Mouse (Mus musculus): ENCODE data around the gene Cgnl1.
A peak's percentile ranks its signal among the peaks of the same experiment; 100 is the strongest.

Gene Cgnl1

GRCm38 (mm10) chr9:71766306-71766705 lies 5.1 kb downstream of the Cgnl1 start:
- no peak for DNase-seq

- DNase-seq: peak; percentile 22 to 32
Observed at GRCm38 (mm10) chr9:71764551-71764950, 6.9 kb downstream of the Cgnl1 start.

- DNase-seq: no peak
Observed at GRCm38 (mm10) chr9:71763273-71763672, 8.1 kb downstream of the Cgnl1 start.

- no peak for DNase-seq
Observed at GRCm38 (mm10) chr9:71761663-71762062, 9.7 kb downstream of the Cgnl1 start.

GRCm38 (mm10) chr9:71760518-71761141 lies 10.8 kb downstream of the Cgnl1 start:
- DNase-seq: no peak

- DNase-seq: no peak
Observed at GRCm38 (mm10) chr9:71759893-71760292, 11.5 kb downstream of the Cgnl1 start.

- DNase-seq: no peak
Observed at GRCm38 (mm10) chr9:71757386-71757785, 14.0 kb downstream of the Cgnl1 start.

GRCm38 (mm10) chr9:71756916-71757315 lies 14.5 kb downstream of the Cgnl1 start:
- no peak for DNase-seq

- DNase-seq: no peak
Observed at GRCm38 (mm10) chr9:71753981-71754380, 17.4 kb downstream of the Cgnl1 start.

GRCm38 (mm10) chr9:71753529-71753928 lies 17.9 kb downstream of the Cgnl1 start:
- no peak for DNase-seq

GRCm38 (mm10) chr9:71753117-71753516 lies 18.3 kb downstream of the Cgnl1 start:
- DNase-seq: no peak

GRCm38 (mm10) chr9:71750015-71750672 lies 21.3 kb downstream of the Cgnl1 start:
- DNase-seq: no peak

GRCm38 (mm10) chr9:71746405-71746804 lies 25.0 kb downstream of the Cgnl1 start:
- DNase-seq: no peak

GRCm38 (mm10) chr9:71738081-71738930 lies 33.1 kb downstream of the Cgnl1 start:
- DNase-seq: no peak

GRCm38 (mm10) chr9:71737257-71738023 lies 34.0 kb downstream of the Cgnl1 start:
- DNase-seq: no peak

GRCm38 (mm10) chr9:71735886-71736285 lies 35.5 kb downstream of the Cgnl1 start:
- DNase-seq: no peak

- DNase-seq: no peak
Observed at GRCm38 (mm10) chr9:71733559-71733958, 37.8 kb downstream of the Cgnl1 start.

GRCm38 (mm10) chr9:71728822-71729311 lies 42.5 kb downstream of the Cgnl1 start:
- no peak for DNase-seq

- no peak for DNase-seq
Observed at GRCm38 (mm10) chr9:71727233-71727632, 44.2 kb downstream of the Cgnl1 start.

- no peak for DNase-seq
Observed at GRCm38 (mm10) chr9:71726121-71726520, 45.3 kb downstream of the Cgnl1 start.

GRCm38 (mm10) chr9:71722366-71722765 lies 49.0 kb downstream of the Cgnl1 start:
- no peak for DNase-seq

- no peak for DNase-seq
Observed at GRCm38 (mm10) chr9:71716995-71717394, 54.4 kb downstream of the Cgnl1 start.

- no peak for DNase-seq
Observed at GRCm38 (mm10) chr9:71710776-71711175, 60.6 kb downstream of the Cgnl1 start.
